Mouse (Mus musculus): Measurements from ENCODE around the gene Gm6904. TPM values are rescaled to one million over a fixed set of nuclear protein-coding genes. Genes with fewer than 3 reads are reported as not detected.

Gene Gm6904
- polyA plus RNA-seq (2017; shearing (Covaris generic)): 9.4 TPM

DNA sequence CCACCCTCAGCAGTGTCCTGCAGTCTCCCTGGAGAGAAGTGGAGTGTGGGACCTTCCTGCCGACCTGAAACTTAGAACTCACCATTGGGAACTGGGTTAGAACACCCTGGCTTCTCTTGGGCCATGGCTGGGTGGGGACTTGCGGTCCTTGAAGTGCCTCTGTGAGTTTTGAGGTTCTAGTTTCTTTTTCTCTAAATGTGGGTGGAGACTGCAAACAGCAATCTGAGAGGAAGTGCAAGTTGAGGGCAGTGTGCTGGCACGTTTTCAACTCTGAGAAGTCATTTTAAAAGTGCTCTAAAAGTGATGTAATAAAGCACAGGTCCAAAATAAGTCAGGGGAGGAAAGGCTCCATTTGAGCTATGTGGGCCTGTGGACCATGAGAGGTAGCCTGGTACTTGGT is at the start of gene Gm6904:
Gene Gm6904 (minus strand): TSS at position 161 of the 400 bp plus-strand sequence.

DNA sequence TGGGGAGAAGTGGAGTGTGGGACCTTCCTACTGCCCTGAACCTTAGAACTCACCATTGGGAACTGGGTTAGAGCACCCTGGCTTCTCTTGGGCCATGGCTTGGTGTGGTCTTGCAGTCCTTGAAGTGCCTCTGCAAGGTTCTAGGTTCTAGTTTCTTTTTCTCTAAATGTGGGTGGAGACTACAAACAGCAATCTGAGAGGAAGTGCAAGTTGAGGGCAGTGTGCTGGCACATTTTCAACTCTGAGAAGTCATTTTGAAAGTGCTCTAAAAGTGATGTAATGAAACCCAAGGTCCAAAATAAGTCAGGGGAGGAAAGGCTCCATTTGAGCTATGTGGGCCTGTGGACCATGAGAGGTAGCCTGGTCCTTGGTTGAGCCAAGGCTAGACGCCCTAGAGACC is 37.4 kb upstream of the Gm6904 start, which contains the start of gene Phf11a:
Gene Phf11a (minus strand): TSS at position 132 of the 400 bp plus-strand sequence.

DNA sequence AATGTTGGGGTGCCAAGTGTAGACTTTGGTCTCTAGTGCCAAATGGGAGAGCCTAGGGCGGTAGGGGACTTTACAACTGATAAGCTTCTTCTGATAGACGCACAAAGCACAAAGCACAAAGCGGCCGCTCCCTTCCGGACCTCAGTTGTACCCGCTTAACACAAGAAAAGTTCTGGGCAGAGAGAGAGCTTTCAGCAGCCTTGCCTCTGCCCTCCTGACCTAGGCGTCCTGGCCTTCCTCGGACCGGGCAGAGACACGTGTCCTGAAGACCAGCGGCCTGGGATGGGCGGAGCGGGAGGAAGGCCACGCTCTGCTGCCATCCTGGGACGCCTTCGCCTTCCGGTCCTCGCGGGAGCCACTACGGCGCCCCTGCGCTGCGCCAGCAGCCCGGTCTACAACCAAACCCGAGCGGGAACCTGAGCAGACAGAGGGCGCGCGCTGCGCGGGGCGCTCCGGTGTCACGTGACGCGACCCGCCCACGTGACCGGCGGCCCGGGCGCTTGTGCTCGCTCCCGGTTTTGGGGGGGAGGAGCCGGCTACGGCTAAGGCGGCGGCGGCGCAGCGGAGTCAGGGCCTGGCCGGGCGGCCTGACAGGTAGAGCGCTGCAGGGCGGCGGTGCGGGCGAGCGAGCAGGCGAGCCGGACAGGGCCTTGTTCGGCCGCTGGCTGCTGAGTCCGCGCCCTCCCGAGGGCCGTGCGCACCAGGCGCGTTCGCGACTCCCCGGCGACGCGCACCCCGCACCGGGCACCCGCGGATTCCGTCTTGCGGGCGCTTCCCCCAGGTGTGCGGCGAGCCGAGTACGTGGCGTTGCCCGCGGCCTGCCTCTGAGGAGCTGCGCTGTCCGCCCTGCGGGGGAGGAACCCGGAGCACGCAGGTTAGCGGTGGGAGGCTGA is 59.1 kb downstream of the Gm6904 start, which contains the start of gene Rcbtb1:
Gene Rcbtb1 (plus strand): TSS at position 499 of the 893 bp plus-strand sequence.

Other genes with a start within 250 kb of the Gm6904 start
- not detected for gene 1700129C05Rik, start 117.3 kb downstream of the Gm6904 start, polyA plus RNA-seq (2017; shearing (Covaris generic))
- not detected for gene Gm5142, start 81.5 kb downstream of the Gm6904 start, polyA plus RNA-seq (2017; shearing (Covaris generic))
- gene Rcbtb1, start 59.0 kb downstream of the Gm6904 start, polyA plus RNA-seq (2017; shearing (Covaris generic)): 26.6 TPM
- gene Phf11a, start 37.3 kb upstream of the Gm6904 start, polyA plus RNA-seq (2017; shearing (Covaris generic)): 46.1 TPM
- 201 TPM for gene Phf11b, start 81.1 kb upstream of the Gm6904 start, polyA plus RNA-seq (2017; shearing (Covaris generic))
- 17.4 TPM for gene Phf11d, start 105.3 kb upstream of the Gm6904 start, polyA plus RNA-seq (2017; shearing (Covaris generic))
- 27.4 TPM for gene Phf11c, start 135.2 kb upstream of the Gm6904 start, polyA plus RNA-seq (2017; shearing (Covaris generic))
- gene Setdb2, start 180.7 kb upstream of the Gm6904 start, polyA plus RNA-seq (2017; shearing (Covaris generic)): 25.8 TPM
- 74.8 TPM for gene Cab39l, start 180.8 kb upstream of the Gm6904 start, polyA plus RNA-seq (2017; shearing (Covaris generic))

Measured in CD4-positive, CD25-positive, alpha-beta regulatory T cell, adult 9 weeks (primary cell).